Mouse (Mus musculus) megakaryocyte, embryonic 14.5 days (primary cell): ENCODE data around the gene Helz.

Experiments used
- FLI1 ChIP-seq: IDR thresholded peaks from 2 replicates; pipeline ENCODE4 v1.6.1; 2012; ENCODE audit warnings: low read length, inconsistent platforms, mixed read lengths
- GATA1 ChIP-seq: IDR thresholded peaks from 3 replicates; pipeline ENCODE4 v1.6.1; 2012; ENCODE audit warnings: mixed read lengths, low read length, inconsistent platforms, borderline replicate concordance

GRCm38 (mm10) chr11:107655538-107655937 is 107.8 kb downstream of the Helz start:
- no peak for TF ChIP-seq GATA1
- no peak for TF ChIP-seq FLI1
